Mouse (Mus musculus) C2C12 (cell line): ENCODE measurements around the gene Afp.

Experiments used
- CTCF ChIP-seq: IDR thresholded peaks from one replicate; pipeline ENCODE4 v1.5.1; 2011; ENCODE audit not compliant: control insufficient read depth, insufficient read depth, insufficient read length
- FOSL1 ChIP-seq: IDR thresholded peaks from one replicate; pipeline ENCODE4 v1.8.0; 2011; ENCODE audit warnings: mild to moderate bottlenecking, low read length; ENCODE audit not compliant: poor library complexity, insufficient read depth, severe bottlenecking
- MAX ChIP-seq: IDR thresholded peaks from one replicate; pipeline ENCODE4 v1.6.1; 2011; ENCODE audit warnings: mild to moderate bottlenecking, control low read depth
- MYOD1 ChIP-seq: IDR thresholded peaks from one replicate; pipeline ENCODE4 v1.6.1; 2011; ENCODE audit warnings: low read depth; ENCODE audit not compliant: control insufficient read depth, insufficient read length
- MYOG ChIP-seq: IDR thresholded peaks from one replicate; pipeline ENCODE4 v1.6.1; 2011; ENCODE audit not compliant: control insufficient read depth, insufficient read length; ENCODE audit errors: extremely low read depth
- USF1 ChIP-seq: IDR thresholded peaks from one replicate; pipeline ENCODE4 v1.6.1; 2011; ENCODE audit warnings: low read depth, mild to moderate bottlenecking, control low read depth, moderate library complexity

- TF ChIP-seq MYOG (no peak), CTCF (no peak), USF1 (no peak), MYOD1 (no peak), FOSL1 (no peak), MAX (no peak)
Observed at GRCm38 (mm10) chr5:90477308-90478140, 13.0 kb upstream of the Afp start.
